Mouse (Mus musculus) CH12.LX (cell line): ENCODE data around the gene Rpl36. TPM values are rescaled to one million over a fixed set of nuclear protein-coding genes. Genes with fewer than 3 reads are reported as not detected.
A peak's percentile ranks its signal among the peaks of the same experiment; 100 is the strongest.
"Not testable (repeated sequence)": the region's sequence is repeated elsewhere in the genome, so short reads cannot be mapped to it uniquely, and the experiment has no call there.

ENCODE experiments used
- DNase-seq: peaks from one replicate; pipeline ENCODE4 v3.0.0-alpha.2; 2013; ENCODE audit errors: extremely low read depth
- H3K27ac ChIP-seq: 2 replicates; pipeline ENCODE4 v1.5.1; 2012; ENCODE audit warnings: low read depth, mild to moderate bottlenecking, control low read depth, moderate library complexity; ENCODE audit not compliant: insufficient read depth
- H3K27me3 ChIP-seq: replicated peaks from 2 replicates; pipeline ENCODE3; 2012; ENCODE audit warnings: inconsistent platforms
- H3K36me3 ChIP-seq, 2 experiments: replicated peaks in 1 of 2; 2 replicates each; pipeline versions ENCODE3 to v1.6.1; 2012; ENCODE audit warnings: inconsistent platforms in 1 of 2, low read length in 1 of 2, mild to moderate bottlenecking in 1 of 2, mixed read lengths in 1 of 2, moderate library complexity in 1 of 2; ENCODE audit not compliant: control insufficient read depth in 1 of 2, insufficient read depth in 1 of 2
- H3K4me1 ChIP-seq, 2 experiments: 2 replicates each; pipeline ENCODE4 v1.6.1; 2012; ENCODE audit warnings: inconsistent platforms in 1 of 2, moderate library complexity in 1 of 2; ENCODE audit not compliant: insufficient read depth in 2 of 2, control insufficient read depth in 1 of 2
- H3K4me2 ChIP-seq: 2 replicates; pipeline ENCODE4 v1.6.1; 2012; ENCODE audit warnings: low read depth, mild to moderate bottlenecking, control low read depth; ENCODE audit not compliant: poor library complexity, insufficient read depth, severe bottlenecking
- H3K4me3 ChIP-seq, 3 experiments: fragments of 150-350 bp in 1 of 3; sonication (generic) in 1 of 3; replicated peaks in 1 of 3; 2 replicates each; pipeline versions ENCODE3 to v1.5.1; 2011 to 2012; ENCODE audit warnings: low read depth in 2 of 3, low read length in 2 of 3, mild to moderate bottlenecking in 2 of 3, moderate library complexity in 2 of 3, control low read depth in 1 of 3, improper control_type of control experiment in 1 of 3, inconsistent platforms in 1 of 3, mixed read lengths in 1 of 3; ENCODE audit not compliant: poor library complexity in 1 of 3
- H3K79me2 ChIP-seq: replicated peaks from 2 replicates; pipeline ENCODE4 v1.6.1; 2012; ENCODE audit warnings: mild to moderate bottlenecking, moderate library complexity; ENCODE audit not compliant: control insufficient read depth, poor library complexity, insufficient read depth, severe bottlenecking; ENCODE audit errors: extremely low read depth
- H3K9ac ChIP-seq: 2 replicates; pipeline ENCODE4 v1.6.1; 2012; ENCODE audit warnings: low read depth, mild to moderate bottlenecking, control low read depth, moderate library complexity; ENCODE audit not compliant: insufficient read depth
- H3K9me3 ChIP-seq: replicated peaks from 2 replicates; pipeline ENCODE3; 2012; ENCODE audit warnings: low read length, inconsistent platforms, mixed read lengths
- CHD1 ChIP-seq: IDR thresholded peaks from 2 replicates; pipeline ENCODE4 v1.6.1; 2012; ENCODE audit warnings: low read depth, low read length, improper control_type of control experiment, inconsistent platforms
- ELF1 ChIP-seq: IDR thresholded peaks from 2 replicates; pipeline ENCODE4 v1.6.1; 2014; ENCODE audit warnings: low read depth, mild to moderate bottlenecking, inconsistent platforms, low read length, improper control_type of control experiment
- ETS1 ChIP-seq: conservative IDR thresholded peaks from 2 replicates; pipeline ENCODE4 v1.6.1; 2012; ENCODE audit warnings: low read depth, mild to moderate bottlenecking, inconsistent platforms, low read length, improper control_type of control experiment, moderate library complexity
- IRF4 ChIP-seq: IDR thresholded peaks from 2 replicates; pipeline ENCODE4 v1.6.1; 2014; ENCODE audit warnings: low read depth, mild to moderate bottlenecking, inconsistent platforms, low read length, improper control_type of control experiment
- JUN ChIP-seq: IDR thresholded peaks from 2 replicates; pipeline ENCODE4 v1.6.1; 2011; ENCODE audit warnings: low read depth, mild to moderate bottlenecking, low read length, improper control_type of control experiment, moderate library complexity; ENCODE audit not compliant: insufficient read depth
- JUND ChIP-seq: conservative IDR thresholded peaks from 2 replicates; pipeline ENCODE4 v1.6.1; 2011; ENCODE audit warnings: low read depth, low read length, improper control_type of control experiment
- MAZ ChIP-seq: IDR thresholded peaks from 2 replicates; pipeline ENCODE4 v1.6.1; 2012; ENCODE audit warnings: low read depth, mild to moderate bottlenecking, inconsistent platforms, low read length, improper control_type of control experiment, moderate library complexity
- MXI1 ChIP-seq: IDR thresholded peaks from 2 replicates; pipeline ENCODE4 v1.6.1; 2011; ENCODE audit warnings: mild to moderate bottlenecking, low read depth, low read length, improper control_type of control experiment
- MYC ChIP-seq: IDR thresholded peaks from 2 replicates; pipeline ENCODE4 v1.6.1; 2011; ENCODE audit warnings: low read depth, mild to moderate bottlenecking, improper control_type of control experiment, low read length
- NELFE ChIP-seq: IDR thresholded peaks from 2 replicates; pipeline ENCODE4 v1.6.1; 2011; ENCODE audit warnings: low read depth, low read length, improper control_type of control experiment
- NRF1 ChIP-seq: IDR thresholded peaks from 2 replicates; pipeline ENCODE4 v1.6.1; 2014; ENCODE audit warnings: low read depth, mild to moderate bottlenecking, inconsistent platforms, low read length, improper control_type of control experiment, moderate library complexity
- POLR2A ChIP-seq: IDR thresholded peaks from 2 replicates; pipeline ENCODE4 v1.6.1; 2011; ENCODE audit warnings: low read depth, mild to moderate bottlenecking, improper control_type of control experiment, low read length
- RCOR1 ChIP-seq: conservative IDR thresholded peaks from 2 replicates; pipeline ENCODE4 v1.6.1; 2012; ENCODE audit warnings: low read depth, mild to moderate bottlenecking, inconsistent platforms, low read length, improper control_type of control experiment
- SIN3A ChIP-seq: IDR thresholded peaks from 2 replicates; pipeline ENCODE4 v1.6.1; 2012; ENCODE audit warnings: low read length, improper control_type of control experiment, inconsistent platforms
- TBP ChIP-seq: conservative IDR thresholded peaks from 2 replicates; pipeline ENCODE4 v1.6.1; 2011; ENCODE audit warnings: low read depth, low read length, improper control_type of control experiment
- TCF12 ChIP-seq: IDR thresholded peaks from 2 replicates; pipeline ENCODE4 v1.6.1; 2014; ENCODE audit warnings: low read depth, mild to moderate bottlenecking, inconsistent platforms, low read length, improper control_type of control experiment
- ZC3H11A ChIP-seq: IDR thresholded peaks from 2 replicates; pipeline ENCODE4 v1.6.1; 2012; ENCODE audit warnings: low read depth, mild to moderate bottlenecking, inconsistent platforms, low read length, improper control_type of control experiment
- ZMIZ1 ChIP-seq: IDR thresholded peaks from 2 replicates; pipeline ENCODE4 v1.6.1; 2012; ENCODE audit warnings: low read depth, mild to moderate bottlenecking, inconsistent platforms, low read length, improper control_type of control experiment
- ZNF384 ChIP-seq: IDR thresholded peaks from 2 replicates; pipeline ENCODE4 v1.6.1; 2012; ENCODE audit warnings: low read depth, low read length, improper control_type of control experiment, inconsistent platforms
- dilution Hi-C: fragments of 300-500 bp; cut with MboI; formaldehyde crosslinking; loops from 2 replicates; pipeline ENCODE4 v1.14.3; 2020; ENCODE audit warnings: low sequenced_read_pairs; ENCODE audit not compliant: extremely low pct_unique_long_range_greater_than_20kb, extremely low pct_ligation_motif_present
- in situ Hi-C: fragments of 300-500 bp; cut with MboI; formaldehyde crosslinking; loops from 3 replicates; pipeline ENCODE4 v1.14.3; 2019; ENCODE audit warnings: low sequenced_read_pairs, low pct_ligation_motif_present, low pct_unique_long_range_greater_than_20kb, mixed read lengths
- polyA plus RNA-seq: library from polyadenylated mRNA; unstranded; fragments of >175 nt; gene quantifications from 2 replicates; pipeline ENCODE4 v1.2.1, GENCODE M21; 2012; ENCODE audit warnings: low read depth; ENCODE audit not compliant: insufficient read length
- total RNA-seq, 2 experiments: library from RNA; depleted of rRNA; stranded (reverse); fragments of 300-350 nt in 1 of 2; fragments of >200 nt in 1 of 2; gene quantifications; 2 replicates each; pipeline ENCODE4 v1.2.3; 2012 to 2014

Gene Rpl36
- total and polyA plus RNA-seq, 3 experiments: 1,364 to 4,995 (median 1,734) TPM

- in situ Hi-C loops, dilution Hi-C loops, H3K9me3 ChIP-seq, H3K36me3 ChIP-seq, H3K27me3 ChIP-seq: not testable (repeated sequence)
- DNase-seq: peak; percentile 71
- TF ChIP-seq JUND (0 out of 2 replicates have a peak, but pooled peaks have one; percentile 40), NELFE (peak; percentile 34; the same call in 1 of the 2 replicates), CHD1 (peak; percentile 60; the same call in 1 of the 2 replicates), RCOR1 (0 out of 2 replicates have a peak, but pooled peaks have one; percentile 10), TBP (peak; percentile 67; the same call in 1 of the 2 replicates), ELF1 (peak; percentile 64; the same call in 1 of the 2 replicates), ZMIZ1 (0 out of 2 replicates have a peak, but pooled peaks have one; percentile 18), SIN3A (peak; percentile 76), ETS1 (peak; percentile 64; the same call in 1 of the 2 replicates), IRF4 (peak; percentile 66), POLR2A (peak; percentile 71), MXI1 (peak; percentile 64), MYC (peak; percentile 36; the same call in 1 of the 2 replicates), NRF1 (peak; percentile 72), TCF12 (0 out of 2 replicates have a peak, but pooled peaks have one; percentile 47), MAZ (peak; percentile 30; the same call in 1 of the 2 replicates)
- Histone ChIP-seq H3K79me2 (peaks cover 21% of the 10 kb centered on the region), H3K9ac (peak overlapping the region; percentile 99), H3K4me1 (peaks cover 18 to 67% of the 10 kb centered on the region in 2 experiments), H3K4me2 (peak overlapping the region; percentile 73), H3K27ac (peak overlapping the region; percentile 84), H3K4me3 (peak overlapping the region; percentile 61 to 93 (median 76))
Observed at GRCm38 (mm10) chr17:56629800-56630781, 16.9 kb downstream of the Rpl36 start.

- Histone ChIP-seq H3K9ac (no peak overlapping the region), H3K27me3 (no peaks in the 10 kb centered on the region), H3K36me3 (peaks cover 0 to 2% of the 10 kb centered on the region in 2 experiments), H3K4me2 (no peak overlapping the region), H3K9me3 (no peaks in the 10 kb centered on the region), H3K4me3 (no peak overlapping the region), H3K4me1 (peaks cover 14 to 56% of the 10 kb centered on the region in 2 experiments), H3K27ac (no peak overlapping the region), H3K79me2 (peaks cover 7% of the 10 kb centered on the region; the same call in 1 of the 2 replicates)
- dilution Hi-C loops: no loop called here
- in situ Hi-C loops: no loop called here
- no peak for DNase-seq
- TF ChIP-seq IRF4: no peak
- no peak for TF ChIP-seq ZC3H11A
- no peak for TF ChIP-seq JUN
- TF ChIP-seq ZNF384: no peak
- no peak for TF ChIP-seq POLR2A
- TF ChIP-seq, all 38 proteins: peak for 0
Observed at GRCm38 (mm10) chr17:56631807-56632206, 18.6 kb downstream of the Rpl36 start.
